Mouse (Mus musculus) erythroblast, adult 5-6 weeks (primary cell): ENCODE results near the gene Ntan1. TPM values are rescaled to one million over a fixed set of nuclear protein-coding genes. Genes with fewer than 3 reads are reported as not detected.
"Not testable (repeated sequence)": the region's sequence is repeated elsewhere in the genome, so short reads cannot be mapped to it uniquely, and the experiment has no call there.

Source experiments
- ATAC-seq: replicated peaks from 2 replicates; pipeline ENCODE4 v1.8.0; 2016; ENCODE audit warnings: moderate number of reproducible peaks, mild to moderate bottlenecking, moderate TSS enrichment, inconsistent platforms; ENCODE audit not compliant: poor library complexity, low FRiP score, severe bottlenecking
- total RNA-seq, 2 experiments: library from RNA; stranded (forward) in 1 of 2; stranded (reverse) in 1 of 2; fragments of 150-400 nt in 1 of 2; fragments of 200-764, 138-1000 nt in 1 of 2; gene quantifications; 2 replicates each; pipeline versions ENCODE4 v1.2.3 to v1.2.4; 2015 to 2017; ENCODE audit warnings: low replicate concordance in 2 of 2

The Ntan1 gene
- total RNA-seq, 2 experiments from 2014 or later: 6.3 to 23.4 TPM

GRCm38 (mm10) chr16:13826511-13826910, 7.9 kb downstream of the Ntan1 start:
- no peak for ATAC-seq

- ATAC-seq: no peak
Observed at GRCm38 (mm10) chr16:13830444-13830843, 11.8 kb downstream of the Ntan1 start.

GRCm38 (mm10) chr16:13831606-13832005, 13.0 kb downstream of the Ntan1 start:
- no peak for ATAC-seq

- ATAC-seq: no peak
Observed at GRCm38 (mm10) chr16:13834382-13834781, 15.7 kb downstream of the Ntan1 start.

- no peak for ATAC-seq
Observed at GRCm38 (mm10) chr16:13840056-13840455, 21.4 kb downstream of the Ntan1 start.

GRCm38 (mm10) chr16:13840956-13841355, 22.3 kb downstream of the Ntan1 start:
- no peak for ATAC-seq

GRCm38 (mm10) chr16:13845031-13845430, 26.4 kb downstream of the Ntan1 start:
- no peak for ATAC-seq

GRCm38 (mm10) chr16:13846675-13847074, 28.0 kb downstream of the Ntan1 start:
- no peak for ATAC-seq

- no peak for ATAC-seq
Observed at GRCm38 (mm10) chr16:13848310-13848709, 29.7 kb downstream of the Ntan1 start.

GRCm38 (mm10) chr16:13851446-13851845, 32.8 kb downstream of the Ntan1 start:
- no peak for ATAC-seq

GRCm38 (mm10) chr16:13853886-13854285, 35.2 kb downstream of the Ntan1 start:
- ATAC-seq: no peak

GRCm38 (mm10) chr16:13866076-13866475, 47.4 kb downstream of the Ntan1 start:
- no peak for ATAC-seq

GRCm38 (mm10) chr16:13866616-13867015, 48.0 kb downstream of the Ntan1 start:
- no peak for ATAC-seq

- not testable (repeated sequence) for ATAC-seq
Observed at GRCm38 (mm10) chr16:13867406-13867805, 48.8 kb downstream of the Ntan1 start.

- no peak for ATAC-seq
Observed at GRCm38 (mm10) chr16:13867910-13868514, 49.4 kb downstream of the Ntan1 start.

- no peak for ATAC-seq
Observed at GRCm38 (mm10) chr16:13875483-13875882, 56.8 kb downstream of the Ntan1 start.

- no peak for ATAC-seq
Observed at GRCm38 (mm10) chr16:13883094-13883774, 64.6 kb downstream of the Ntan1 start.

Other genes starting within 250 kb of the Ntan1 start
- gene Parn, start 150.7 kb upstream of the Ntan1 start, total RNA-seq (2015; ENCODE audit: low replicate concordance): 2.9 and 3.1 TPM in 2 replicates
- gene Parn, start 150.7 kb upstream of the Ntan1 start, total RNA-seq (2017; ENCODE audit: low replicate concordance): 8.5 and 8.7 TPM in 2 replicates
- 10.4 and 12.5 TPM in 2 replicates for gene Bfar, start 147.0 kb upstream of the Ntan1 start, total RNA-seq (2015; ENCODE audit: low replicate concordance)
- 9.8 and 10.6 TPM in 2 replicates for gene Bfar, start 147.0 kb upstream of the Ntan1 start, total RNA-seq (2017; ENCODE audit: low replicate concordance)
- gene 3110001I22Rik, start 146.9 kb upstream of the Ntan1 start, total RNA-seq (2015; ENCODE audit: low replicate concordance): 1.5 and 3.6 TPM in 2 replicates
- gene 3110001I22Rik, start 146.9 kb upstream of the Ntan1 start, total RNA-seq (2017; ENCODE audit: low replicate concordance): 6.0 and 6.3 TPM in 2 replicates
- gene Pla2g10, start 87.9 kb upstream of the Ntan1 start, total RNA-seq (2015; ENCODE audit: low replicate concordance): not detected in 2 replicates
- gene Pla2g10, start 87.9 kb upstream of the Ntan1 start, total RNA-seq (2017; ENCODE audit: low replicate concordance): not detected in 2 replicates
- gene Rrn3, start 38.1 kb upstream of the Ntan1 start, total RNA-seq (2015; ENCODE audit: low replicate concordance): 6.3 and 8.5 TPM in 2 replicates
- 7.2 and 9.3 TPM in 2 replicates for gene Rrn3, start 38.1 kb upstream of the Ntan1 start, total RNA-seq (2017; ENCODE audit: low replicate concordance)
- 11.7 and 13.8 TPM in 2 replicates for gene Pdxdc1, start 84.3 kb downstream of the Ntan1 start, total RNA-seq (2015; ENCODE audit: low replicate concordance)
- gene Pdxdc1, start 84.3 kb downstream of the Ntan1 start, total RNA-seq (2017; ENCODE audit: low replicate concordance): 20.0 and 21.2 TPM in 2 replicates
- gene Mpv17l, start 84.3 kb downstream of the Ntan1 start, total RNA-seq (2015; ENCODE audit: low replicate concordance): 1.9 and 3.8 TPM in 2 replicates
- 0.56 and 0.60 TPM in 2 replicates for gene Mpv17l, start 84.3 kb downstream of the Ntan1 start, total RNA-seq (2017; ENCODE audit: low replicate concordance)
- gene 2900011O08Rik, start 167.8 kb downstream of the Ntan1 start, total RNA-seq (2015; ENCODE audit: low replicate concordance): not detected in 2 replicates
- not detected in 2 replicates for gene 2900011O08Rik, start 167.8 kb downstream of the Ntan1 start, total RNA-seq (2017; ENCODE audit: low replicate concordance)
- gene Ifitm7, start 168.0 kb downstream of the Ntan1 start, total RNA-seq (2015; ENCODE audit: low replicate concordance): not detected in 2 replicates
- gene Ifitm7, start 168.0 kb downstream of the Ntan1 start, total RNA-seq (2017; ENCODE audit: low replicate concordance): 0.98 TPM in 1 of 2 replicates, not detected in the other